Mouse (Mus musculus) T-cell, adult 66 days (primary cell): ENCODE results near the gene Washc3. TPM values are rescaled to one million over a fixed set of nuclear protein-coding genes. Genes with fewer than 3 reads are reported as not detected.

ENCODE experiments used
- total RNA-seq, 2 experiments: library from RNA; stranded (reverse); gene quantifications; 3 replicates in 1 of 2; 4 replicates in 1 of 2; pipeline ENCODE4 v1.2.4; 2023

Washc3 gene
- 10 to 100 TPM; 55.7 to 61.1 TPM for total RNA-seq

DNA sequence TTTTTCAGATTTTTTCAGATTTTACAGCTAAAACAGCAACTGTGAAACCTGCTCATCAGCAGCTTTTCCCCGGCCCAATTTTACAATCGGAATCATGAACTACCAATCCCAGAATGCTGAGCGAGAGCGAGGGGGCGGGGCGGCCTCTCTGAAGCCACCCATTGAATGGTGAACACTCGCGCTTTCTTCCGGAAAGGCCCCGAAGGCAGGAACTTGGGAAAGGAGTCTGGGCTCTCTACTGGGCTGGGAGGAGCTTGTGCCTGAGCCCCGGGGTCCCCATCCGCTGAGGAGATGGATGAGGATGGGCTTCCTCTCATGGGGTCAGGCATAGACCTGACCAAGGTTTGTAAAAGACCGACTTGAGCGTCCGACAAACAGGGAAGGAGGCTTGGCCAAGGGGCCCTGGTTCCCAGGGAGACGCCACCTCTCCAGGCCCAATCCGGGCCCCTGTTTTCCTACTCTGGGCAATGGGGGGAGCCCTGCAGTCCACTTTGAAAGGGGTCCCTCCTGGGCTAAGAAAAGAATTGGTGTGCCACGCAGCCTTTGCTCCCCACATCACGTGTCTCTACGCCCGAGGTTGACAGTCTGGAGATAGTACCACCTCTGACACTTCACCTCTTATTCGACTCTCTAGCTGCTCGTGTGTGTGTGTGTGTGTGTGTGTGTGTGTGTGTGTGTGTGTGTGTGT is at the start of gene Washc3:
Gene Washc3 (plus strand): TSS at position 143 of the 688 bp plus-strand sequence.

Other genes with a start within 250 kb of the Washc3 start
- not detected for gene Pmch, start 110.0 kb upstream of the Washc3 start, total RNA-seq
- 1 to 10 TPM in 1 of 2 experiments, under 1 TPM in 1; 0.15 to 2.4 TPM for gene Parpbp, start 54.2 kb upstream of the Washc3 start, total RNA-seq
- 10 to 100 TPM; 12.3 to 13.5 TPM for gene Nup37, start 54.1 kb upstream of the Washc3 start, total RNA-seq
- gene Dram1, start 178.0 kb downstream of the Washc3 start, total RNA-seq, result under 1 TPM; 0.59 to 0.87 TPM
- 10 to 100 TPM; 36.8 to 40.0 TPM for gene Gnptab, start 178.0 kb downstream of the Washc3 start, total RNA-seq